In genomic region chr10:18021576-18022311, GRCm38 (mm10) we compare ENCODE assay signal across 8 mouse cellular contexts. TPM values are rescaled to one million over a fixed set of nuclear protein-coding genes. Genes with fewer than 3 reads are reported as not detected.
DNase-seq lines count a peak whose midpoint lies in the region; ATAC-seq and TF ChIP-seq lines count a peak whose summit lies in the region.

No protein-coding gene starts in this region.

- peaks cover 27% of the 10 kb centered on the region for H3K4me1 ChIP-seq in heart, embryonic 13.5 days
- H3K4me1 ChIP-seq in forebrain, embryonic 13.5 days = peaks cover 31% of the 10 kb centered on the region
- H3K4me1 ChIP-seq in liver, embryonic 13.5 days (replicated peaks) = peaks cover 18% of the 10 kb centered on the region
- H3K4me1 ChIP-seq in stomach, postnatal 0 days (replicated peaks; ENCODE audit: control insufficient read depth, insufficient read depth) = no peaks in the 10 kb centered on the region

- ATAC-seq in heart, embryonic 13.5 days (ENCODE audit: extremely low read depth, insufficient number of reproducible peaks, low FRiP score, low TSS enrichment) = no peak
- peak; percentile 48 for ATAC-seq in forebrain, embryonic 13.5 days
- no peak for ATAC-seq in liver, embryonic 13.5 days (ENCODE audit: low read depth)
- 0 out of 2 replicates have a peak, but pooled peaks have one; percentile 5 for ATAC-seq in stomach, postnatal 0 days (ENCODE audit: low FRiP score, low TSS enrichment)

- peak overlapping the region; percentile 99 for H3K27ac ChIP-seq in heart, embryonic 13.5 days (replicated peaks)
- H3K27ac ChIP-seq in forebrain, embryonic 13.5 days = peak overlapping the region; percentile 95
- peak overlapping the region; percentile 85 for H3K27ac ChIP-seq in liver, embryonic 13.5 days
- peak overlapping the region; percentile 98 for H3K27ac ChIP-seq in stomach, postnatal 0 days (replicated peaks)

- TF ChIP-seq EP300 in stomach, postnatal 0 days (optimal IDR thresholded peaks at IDR 0.05) = no peak

- no peak for TF ChIP-seq CTCF in stomach, postnatal 0 days (IDR thresholded peaks at IDR 0.05; ENCODE audit: low read depth)

- no peaks in the 10 kb centered on the region for H3K27me3 ChIP-seq in heart, embryonic 13.5 days (replicated peaks)
- H3K27me3 ChIP-seq in forebrain, embryonic 13.5 days = no peaks in the 10 kb centered on the region
- H3K27me3 ChIP-seq in liver, embryonic 13.5 days = no peaks in the 10 kb centered on the region
- H3K27me3 ChIP-seq in stomach, postnatal 0 days (ENCODE audit: control insufficient read depth, insufficient read depth, low read length) = no peaks in the 10 kb centered on the region

- peak overlapping the region; percentile 95 for H3K9ac ChIP-seq in heart, embryonic 13.5 days
- H3K9ac ChIP-seq in forebrain, embryonic 13.5 days = peak overlapping the region; percentile 85
- H3K9ac ChIP-seq in liver, embryonic 13.5 days = peak overlapping the region; percentile 87
- H3K9ac ChIP-seq in stomach, postnatal 0 days (ENCODE audit: low read length) = peak overlapping the region; percentile 93

- no peaks in the 10 kb centered on the region for H3K9me3 ChIP-seq in heart, embryonic 13.5 days
- no peaks in the 10 kb centered on the region for H3K9me3 ChIP-seq in forebrain, embryonic 13.5 days (replicated peaks)
- no peaks in the 10 kb centered on the region for H3K9me3 ChIP-seq in liver, embryonic 13.5 days (replicated peaks)
- H3K9me3 ChIP-seq in stomach, postnatal 0 days (ENCODE audit: control insufficient read depth, low read length) = no peaks in the 10 kb centered on the region

- H3K4me3 ChIP-seq in heart, embryonic 13.5 days = peak overlapping the region; percentile 92
- peak overlapping the region; percentile 75 for H3K4me3 ChIP-seq in forebrain, embryonic 13.5 days
- H3K4me3 ChIP-seq in liver, embryonic 13.5 days (replicated peaks) = peak overlapping the region; percentile 77
- H3K4me3 ChIP-seq in stomach, postnatal 0 days (ENCODE audit: low read depth, low read length) = peak overlapping the region; percentile 78

- WGBS in heart, embryonic 13.5 days = 32% methylated on average over 14 of the region's 14 CpGs
- 26% methylated on average over 14 of the region's 14 CpGs for WGBS in forebrain, embryonic 13.5 days
- 40% methylated on average over 14 of the region's 14 CpGs for WGBS in liver, embryonic 13.5 days (ENCODE audit: insufficient replicate concordance)
- WGBS in stomach, postnatal 0 days = 20% methylated on average over 14 of the region's 14 CpGs

- no peak for DNase-seq in heart, adult 18-20 months
- peak; percentile 6 for DNase-seq in MEL-GATA-1-ER (ENCODE audit: extremely low read depth, low read depth)
- no peak for DNase-seq in liver, embryonic 13.5 days
- DNase-seq in stomach, postnatal 0 days (ENCODE audit: low spot score) = peak; percentile 17
- DNase-seq in urinary bladder, postnatal 36 days (ENCODE audit: low spot score in 2 of 2) = no peak
- DNase-seq in left cerebral cortex, adult 18-20 months (ENCODE audit: low spot score in 2 of 2) = no peak

- H3K4me2 ChIP-seq in heart, embryonic 13.5 days = peak overlapping the region; percentile 82
- H3K4me2 ChIP-seq in forebrain, embryonic 13.5 days = peak overlapping the region; percentile 63
- H3K4me2 ChIP-seq in liver, embryonic 13.5 days = peak overlapping the region; percentile 88
- H3K4me2 ChIP-seq in stomach, postnatal 0 days (replicated peaks; ENCODE audit: low read depth) = peak overlapping the region; percentile 67

- peaks cover 26% of the 10 kb centered on the region for H3K36me3 ChIP-seq in heart, embryonic 13.5 days
- peaks cover 19% of the 10 kb centered on the region for H3K36me3 ChIP-seq in forebrain, embryonic 13.5 days (ENCODE audit: poor library complexity, severe bottlenecking)
- H3K36me3 ChIP-seq in liver, embryonic 13.5 days = peaks cover 15% of the 10 kb centered on the region
- H3K36me3 ChIP-seq in stomach, postnatal 0 days (ENCODE audit: control insufficient read depth, insufficient read depth, low read length) = no peaks in the 10 kb centered on the region

RNA-seq across cellular contexts. Expression of gene Abracl, which starts 1.3 kb away (rescaled TPM):
- 146 and 167 TPM in 2 replicates for polyA plus RNA-seq in heart, embryonic 13.5 days (2015; fragmentation: Nextera tagmentation; extraction: Ambion mirVana)
- 10 to 100 TPM; 27.6 to 37.5 TPM for total RNA-seq in heart, adult 18-20 months (2021)
- 239 and 373 TPM in 2 replicates for polyA plus RNA-seq in forebrain, embryonic 13.5 days (2015; fragmentation: Nextera tagmentation; extraction: Ambion mirVana)
- polyA plus RNA-seq in liver, embryonic 13.5 days (2015; fragmentation: Nextera tagmentation; extraction: Ambion mirVana) = 73.0 and 85.8 TPM in 2 replicates
- 264 and 282 TPM in 2 replicates for polyA plus RNA-seq in stomach, postnatal 0 days (2015; fragmentation: Nextera tagmentation; extraction: Ambion mirVana)
- 10 to 100 TPM; 16.9 to 24.1 TPM for total RNA-seq in left cerebral cortex, adult 18-20 months (2021)

RNA-seq across cellular contexts. Expression of gene Reps1, which starts 33.9 kb away (rescaled TPM):
- polyA plus RNA-seq in heart, embryonic 13.5 days (2015; fragmentation: Nextera tagmentation; extraction: Ambion mirVana) = 7.8 and 8.5 TPM in 2 replicates
- total RNA-seq in heart, adult 18-20 months (2021) = 10 to 100 TPM; 29.3 to 32.8 TPM
- 16.3 and 17.9 TPM in 2 replicates for polyA plus RNA-seq in forebrain, embryonic 13.5 days (2015; fragmentation: Nextera tagmentation; extraction: Ambion mirVana)
- 3.6 and 3.8 TPM in 2 replicates for polyA plus RNA-seq in liver, embryonic 13.5 days (2015; fragmentation: Nextera tagmentation; extraction: Ambion mirVana)
- 10.6 and 12.9 TPM in 2 replicates for polyA plus RNA-seq in stomach, postnatal 0 days (2015; fragmentation: Nextera tagmentation; extraction: Ambion mirVana)
- total RNA-seq in left cerebral cortex, adult 18-20 months (2021) = 10 to 100 TPM; 64.3 to 71.3 TPM

Comparison
In these comparisons a context has a peak if more than half of its experiments do, and no peak if none do; other contexts are left out.
1. ATAC-seq: peak in forebrain, embryonic 13.5 days (single experiment) and stomach, postnatal 0 days (single experiment); none in heart, embryonic 13.5 days (single experiment) and liver, embryonic 13.5 days (single experiment).
2. DNase-seq: peak in MEL-GATA-1-ER (single experiment) and stomach, postnatal 0 days (single experiment); none in heart, adult 18-20 months (0 of 2), liver, embryonic 13.5 days (single experiment), urinary bladder, postnatal 36 days (0 of 2) and left cerebral cortex, adult 18-20 months (0 of 2).
3. Peak in every context shown above with its lines, with median percentiles within 50 percentile points of each other: H3K27ac ChIP-seq, H3K4me2 ChIP-seq, H3K4me3 ChIP-seq and H3K9ac ChIP-seq.